Mouse (Mus musculus) lung, adult 18-20 months (tissue): ENCODE data around the gene Ctnnd2.

Experiments used
- DNase-seq, 2 experiments: peaks; one replicate each; pipeline ENCODE4 v3.0.0; 2022; ENCODE audit warnings: mixed read lengths in 2 of 2

Ctnnd2 gene

DNA sequence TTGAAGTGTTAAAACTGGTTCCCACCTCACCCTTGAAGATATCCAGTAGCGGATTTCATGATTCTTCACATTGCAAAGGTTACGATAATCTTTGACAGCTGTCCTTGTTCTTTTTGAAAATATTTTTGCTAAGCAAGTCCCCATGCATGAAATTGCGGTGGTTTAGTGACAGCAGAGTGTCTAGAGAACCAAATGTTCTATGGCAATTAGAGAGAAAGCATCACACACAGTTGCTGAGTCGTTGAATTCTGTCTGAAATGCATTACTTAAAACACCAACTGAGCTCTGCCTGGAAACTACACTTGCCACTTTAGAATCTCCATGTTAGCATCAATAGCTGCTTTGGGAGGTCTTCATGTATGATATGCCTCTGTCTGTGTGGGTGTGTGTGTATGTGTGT lies 375.9 kb downstream of the Ctnnd2 start:
- no peak for DNase-seq

DNA sequence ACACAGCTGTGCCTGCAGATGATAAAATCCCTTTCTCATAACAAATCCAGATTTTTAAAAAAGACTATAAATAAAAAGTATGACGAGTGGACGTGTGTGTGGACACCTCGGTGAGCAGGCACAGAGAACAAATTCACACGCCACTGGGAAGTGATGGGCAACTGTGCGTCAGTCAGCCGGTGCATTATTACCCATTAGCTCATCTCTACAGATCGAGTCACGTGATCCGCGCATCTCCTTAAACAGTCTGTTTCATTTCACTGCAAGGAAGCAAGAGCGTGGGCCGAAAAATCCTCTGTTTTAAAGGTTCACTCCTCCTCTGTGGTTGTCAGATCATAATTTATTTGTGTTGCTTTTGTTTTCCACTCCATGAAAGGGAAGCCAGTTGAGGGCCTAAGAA lies 378.6 kb downstream of the Ctnnd2 start:
- DNase-seq, result no peak

DNA sequence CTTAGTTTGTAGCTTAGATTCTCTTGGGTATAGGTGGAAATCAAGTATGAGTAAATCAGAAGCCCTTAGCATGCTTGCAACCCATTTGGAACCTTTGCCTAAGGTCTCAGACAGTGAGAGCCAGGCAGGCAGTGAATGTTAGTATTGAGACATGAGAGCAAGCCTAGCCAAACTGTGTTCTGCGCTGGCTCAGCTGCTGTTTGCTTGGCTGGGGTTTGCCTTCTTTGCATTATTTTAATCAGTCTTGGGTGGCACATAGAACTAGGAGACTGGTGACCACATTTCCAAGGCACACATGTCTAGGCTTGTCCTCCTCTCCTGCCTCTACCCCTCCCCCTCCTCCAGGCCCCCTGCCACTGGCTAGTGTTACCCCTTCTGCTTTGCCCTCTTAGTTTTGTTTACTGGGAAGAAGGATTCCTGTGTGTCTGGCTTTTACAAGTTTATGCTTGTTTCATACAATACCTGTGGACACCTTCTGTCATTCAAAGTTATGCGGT lies 381.6 kb downstream of the Ctnnd2 start:
- DNase-seq, result no peak

DNA sequence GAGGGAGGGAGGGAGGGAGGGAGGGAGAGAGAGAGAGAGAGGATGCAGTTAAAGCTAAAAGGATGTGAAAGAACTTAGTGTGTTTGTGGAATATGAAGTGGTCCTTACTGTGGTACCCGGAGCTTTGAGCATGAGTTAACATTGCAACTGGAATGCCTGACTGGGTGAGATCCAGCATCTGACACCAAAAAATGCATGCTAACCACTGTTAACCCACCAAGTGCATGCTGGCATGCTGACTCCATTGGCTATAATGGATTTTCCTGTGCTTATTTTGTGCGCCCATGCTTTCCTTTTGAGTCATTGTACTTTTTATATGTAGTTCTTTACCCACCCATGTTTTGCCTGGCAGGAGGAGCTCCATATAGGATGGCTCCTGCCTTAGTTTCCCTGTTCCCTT lies 383.4 kb downstream of the Ctnnd2 start:
- DNase-seq, result no peak

DNA sequence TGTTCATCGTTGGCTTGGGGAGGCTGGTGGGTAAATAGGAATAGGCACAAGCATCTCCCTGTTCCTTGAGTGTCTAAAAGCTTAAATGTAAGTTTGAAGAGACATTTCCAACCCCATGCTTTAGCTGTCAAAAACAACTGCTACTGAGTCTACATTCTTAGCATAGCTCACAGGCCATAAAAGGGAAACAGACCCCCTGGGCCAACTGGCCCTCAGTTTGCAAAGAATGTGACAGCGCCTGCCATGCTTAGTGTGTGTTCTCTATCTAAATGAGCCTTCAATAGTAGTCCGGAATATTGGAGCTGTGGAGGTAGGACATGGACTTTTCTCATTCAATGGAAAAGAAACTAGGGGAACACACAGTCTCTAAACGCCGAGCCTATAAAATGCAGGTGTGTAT lies 390.0 kb downstream of the Ctnnd2 start:
- no peak for DNase-seq

DNA sequence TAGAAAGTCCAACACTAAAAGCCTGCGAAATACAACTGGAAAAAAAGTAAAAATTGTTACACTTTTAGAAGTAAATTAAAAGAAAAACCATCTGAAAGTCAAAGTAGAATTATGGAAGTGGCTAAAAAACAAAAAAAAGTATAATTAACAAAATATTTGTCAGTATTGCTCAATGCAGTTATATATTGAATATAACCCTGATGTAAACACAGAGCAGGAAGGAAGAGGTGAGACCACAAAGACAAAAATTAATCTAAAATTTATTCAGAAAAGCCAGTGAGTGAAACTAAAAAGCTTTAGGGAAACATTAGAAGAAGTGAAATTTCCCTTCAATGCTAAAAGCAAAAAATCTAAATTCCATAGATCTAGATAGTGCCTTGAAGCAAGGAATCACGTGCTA lies 392.2 kb downstream of the Ctnnd2 start:
- DNase-seq, result no peak

DNA sequence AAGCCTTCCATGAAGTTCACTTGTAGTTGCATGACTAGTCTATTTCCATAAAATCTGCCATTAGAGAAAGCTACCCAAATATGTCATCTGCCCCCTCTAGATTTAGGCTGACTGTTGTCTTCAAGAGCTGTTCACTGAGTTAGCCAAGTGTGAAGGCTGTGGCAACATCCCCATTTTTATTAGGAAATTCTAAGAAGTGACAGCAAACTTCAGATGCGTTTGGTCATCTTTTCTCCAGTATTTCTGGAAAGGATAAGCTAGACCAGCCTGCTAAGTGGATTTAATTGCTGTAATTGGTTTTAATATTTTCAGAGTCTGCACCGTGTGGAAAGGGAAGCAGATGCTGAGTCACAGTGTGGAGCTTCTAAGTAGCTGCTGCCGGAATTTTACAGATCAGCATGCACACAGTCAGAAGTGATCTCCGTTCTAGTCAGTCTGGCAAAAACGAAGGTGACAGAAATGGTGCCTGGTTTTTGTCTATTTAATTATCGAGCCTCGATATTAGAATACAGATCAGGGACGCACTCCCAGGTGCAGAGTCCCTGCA lies 397.9 kb downstream of the Ctnnd2 start:
- no peak for DNase-seq

DNA sequence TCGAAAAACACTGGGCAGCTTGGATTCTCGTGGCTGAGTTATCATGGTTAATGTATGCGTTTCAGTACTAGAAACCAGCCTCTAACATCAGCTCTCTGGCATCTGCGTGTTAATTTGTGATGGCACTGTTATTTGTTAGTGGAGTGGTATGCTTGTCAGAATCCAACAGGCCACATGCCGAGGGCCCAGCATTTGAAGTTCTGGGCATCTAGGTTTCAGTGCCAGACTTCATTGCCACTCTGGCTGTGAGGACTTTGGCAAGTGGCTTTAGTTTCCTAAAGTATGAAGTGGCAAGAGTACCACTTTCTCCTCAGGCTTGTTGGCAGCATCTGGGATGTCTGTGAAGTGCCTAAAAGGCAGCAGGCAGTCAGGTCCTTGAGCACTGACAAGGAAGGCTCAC lies 415.1 kb downstream of the Ctnnd2 start:
- DNase-seq, result no peak

DNA sequence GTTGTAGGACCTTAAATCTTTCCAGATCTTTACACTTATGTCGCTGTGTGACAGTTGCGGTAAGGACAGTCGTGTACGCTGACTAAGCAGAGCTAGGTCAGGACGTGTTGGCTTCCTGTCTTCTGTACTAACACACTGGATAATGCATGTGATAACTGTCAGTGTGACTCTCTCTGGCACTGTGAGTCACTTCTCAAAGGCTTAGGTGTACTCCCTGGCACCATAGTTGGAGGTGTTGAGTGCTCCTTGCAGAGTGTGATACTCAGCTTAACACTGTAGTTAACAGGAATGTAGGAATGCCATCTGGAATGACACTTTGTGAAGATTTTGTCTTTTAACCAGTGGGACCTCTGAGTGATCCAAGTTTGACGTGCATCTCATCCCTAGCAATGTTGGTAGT lies 418.5 kb downstream of the Ctnnd2 start:
- no peak for DNase-seq

DNA sequence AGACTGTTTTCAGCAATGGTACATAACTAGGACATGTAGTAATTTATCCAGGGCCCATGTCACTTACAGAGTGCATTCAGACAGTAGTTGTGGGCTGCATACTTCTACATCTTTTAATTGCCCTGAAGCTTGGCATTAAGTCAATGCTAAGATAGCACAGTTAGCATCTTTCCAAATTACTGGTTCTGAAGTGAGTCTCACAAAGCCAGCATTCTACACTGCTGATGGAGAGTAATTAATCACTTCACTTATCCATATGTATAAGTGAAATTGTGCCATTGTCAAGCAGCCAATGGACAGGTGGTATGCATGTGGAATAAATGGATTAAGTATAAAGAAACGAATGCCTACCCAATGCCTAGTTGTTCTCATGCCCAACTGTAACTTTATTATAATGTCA lies 423.1 kb downstream of the Ctnnd2 start:
- DNase-seq, result no peak

DNA sequence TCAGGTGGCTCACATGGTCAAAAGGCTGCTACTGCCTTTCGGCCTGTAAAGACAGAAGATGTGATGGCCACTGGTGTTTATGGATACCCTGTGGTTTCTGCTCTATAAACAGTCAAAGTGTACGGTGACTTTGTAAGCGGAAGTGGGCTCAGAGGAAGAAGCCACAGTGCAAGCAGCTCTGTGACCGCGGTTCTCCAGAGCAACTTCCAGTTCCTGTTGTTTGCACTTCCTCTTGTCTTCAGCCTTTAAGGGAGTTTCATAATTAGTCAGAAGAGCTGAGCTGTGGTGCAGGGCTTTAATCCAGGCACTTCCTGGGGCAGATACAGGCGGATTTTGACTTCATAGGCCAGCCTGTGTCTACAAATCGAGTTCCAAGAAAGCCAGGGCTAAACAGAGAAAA lies 438.2 kb downstream of the Ctnnd2 start:
- peak; percentile 21 to 23 for DNase-seq

DNA sequence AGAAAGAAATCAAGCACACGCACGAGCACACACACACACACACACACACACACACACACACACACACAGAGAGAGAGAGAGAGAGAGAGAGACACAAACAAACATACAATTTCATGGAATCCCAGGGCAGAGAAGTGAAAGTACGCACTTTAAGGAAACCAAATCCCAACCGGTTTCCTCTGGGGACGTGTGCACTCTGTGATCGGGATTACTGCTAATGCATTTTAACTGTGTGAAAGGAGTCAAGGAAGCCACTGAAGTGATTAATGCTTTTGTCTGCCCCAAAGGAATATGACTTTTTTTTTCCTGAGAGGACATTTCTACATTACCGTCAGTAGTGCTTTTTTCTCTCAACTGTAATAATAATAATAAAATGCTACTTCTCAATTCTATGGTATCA lies 443.1 kb downstream of the Ctnnd2 start:
- DNase-seq, result no peak

DNA sequence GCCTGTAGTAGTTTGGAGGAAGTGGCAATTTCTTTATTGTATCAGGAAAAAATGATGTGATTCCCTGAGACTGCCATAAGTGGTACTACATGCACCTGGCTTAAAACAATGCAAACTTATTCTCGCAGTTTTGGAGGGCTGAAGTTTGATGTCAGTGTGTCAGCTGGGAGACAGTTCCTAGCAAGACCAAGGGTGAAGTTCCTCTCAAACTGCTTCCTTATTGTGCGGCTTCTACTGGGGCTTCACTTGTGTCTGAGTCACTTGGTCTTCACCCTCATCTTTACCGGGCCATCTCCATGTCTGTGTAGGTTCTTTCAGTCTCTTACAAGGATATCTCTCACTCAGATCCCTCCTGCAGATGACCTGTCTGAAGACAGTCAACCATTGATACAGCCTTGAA lies 444.5 kb downstream of the Ctnnd2 start:
- no peak for DNase-seq

DNA sequence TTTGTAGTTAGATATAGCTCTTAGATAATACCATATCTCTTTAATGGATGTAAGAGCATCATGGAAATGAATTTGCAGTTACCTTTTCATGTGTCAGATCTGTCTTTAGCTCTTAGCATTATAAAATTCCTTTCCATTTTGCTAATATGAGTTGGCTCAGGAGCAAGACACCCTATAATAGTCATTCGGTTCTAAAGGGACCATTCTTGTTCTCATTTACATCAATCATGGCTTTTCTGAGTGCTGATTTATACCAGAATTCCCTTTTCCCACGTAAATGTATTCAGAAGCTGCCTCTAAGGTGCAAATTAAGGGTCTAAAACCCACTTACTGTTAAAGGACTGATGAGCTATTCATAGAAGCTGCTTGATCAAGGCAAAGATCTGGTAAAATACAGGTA lies 445.5 kb downstream of the Ctnnd2 start:
- DNase-seq, result no peak

DNA sequence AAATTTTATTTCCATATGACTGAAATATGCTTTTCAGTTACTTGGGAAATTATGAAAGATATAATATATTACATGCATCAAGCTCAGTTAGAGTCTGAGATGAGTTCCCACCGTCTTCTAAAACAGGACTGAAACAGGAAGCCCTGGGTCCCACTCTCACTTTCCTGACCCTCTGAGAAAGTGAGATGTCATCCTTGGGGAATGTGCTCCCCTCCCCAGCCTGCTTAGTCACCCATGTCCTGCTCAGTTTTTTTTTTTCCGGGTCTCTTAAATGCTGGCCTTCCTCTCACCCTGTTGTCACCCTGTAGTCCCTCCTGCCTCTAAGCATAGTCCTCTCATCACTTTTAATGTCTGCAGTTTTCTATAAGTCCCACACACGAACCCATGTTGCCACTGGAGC lies 456.1 kb downstream of the Ctnnd2 start:
- no peak for DNase-seq

DNA sequence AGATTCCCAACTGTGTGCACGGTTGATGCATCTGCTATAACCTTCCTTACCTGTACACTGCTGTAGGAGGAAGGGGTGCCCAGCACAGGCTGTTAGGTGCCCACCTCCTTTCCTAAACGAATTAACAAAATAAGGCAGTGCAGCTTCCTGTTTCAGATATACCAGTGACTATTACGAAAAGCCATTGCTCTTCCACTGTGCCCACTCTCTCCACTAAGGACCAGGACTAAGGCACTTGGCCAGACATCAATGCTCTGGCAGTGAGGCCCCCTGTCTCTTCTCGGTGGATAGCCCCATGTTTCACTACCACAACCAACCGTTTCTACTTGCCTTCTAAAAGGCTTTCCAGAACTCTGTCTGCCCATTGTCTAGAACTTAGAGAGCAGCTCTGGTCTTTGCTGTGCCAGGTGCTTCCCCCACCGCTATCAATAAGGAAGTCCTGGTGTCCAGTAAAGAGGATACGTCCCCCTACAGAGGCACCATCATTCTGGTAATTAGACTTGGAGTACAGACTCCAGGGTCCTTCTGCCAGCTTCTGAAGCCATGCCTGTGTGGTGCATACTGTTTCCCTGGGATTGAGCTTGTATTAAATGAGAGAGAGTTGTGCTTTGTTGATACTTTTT lies 459.8 kb downstream of the Ctnnd2 start:
- no peak for DNase-seq

DNA sequence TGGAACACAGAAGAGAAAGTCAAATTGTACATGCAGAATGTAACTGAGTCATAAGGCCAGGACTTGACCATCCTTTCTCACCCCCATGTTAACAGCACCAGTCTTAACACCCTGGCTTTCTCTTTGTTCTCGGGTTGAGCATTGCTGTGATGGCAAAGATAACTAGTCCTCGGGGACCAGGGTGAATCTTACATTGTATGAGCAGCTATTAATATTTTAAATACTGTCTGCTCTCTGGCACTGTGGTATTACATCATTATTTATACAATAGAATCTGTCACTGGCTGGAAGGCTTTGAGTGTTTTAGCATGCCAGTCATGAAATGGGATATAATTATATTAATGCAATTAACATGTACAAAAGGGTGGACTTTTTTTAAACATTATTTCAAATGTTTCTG lies 461.5 kb downstream of the Ctnnd2 start:
- no peak for DNase-seq

DNA sequence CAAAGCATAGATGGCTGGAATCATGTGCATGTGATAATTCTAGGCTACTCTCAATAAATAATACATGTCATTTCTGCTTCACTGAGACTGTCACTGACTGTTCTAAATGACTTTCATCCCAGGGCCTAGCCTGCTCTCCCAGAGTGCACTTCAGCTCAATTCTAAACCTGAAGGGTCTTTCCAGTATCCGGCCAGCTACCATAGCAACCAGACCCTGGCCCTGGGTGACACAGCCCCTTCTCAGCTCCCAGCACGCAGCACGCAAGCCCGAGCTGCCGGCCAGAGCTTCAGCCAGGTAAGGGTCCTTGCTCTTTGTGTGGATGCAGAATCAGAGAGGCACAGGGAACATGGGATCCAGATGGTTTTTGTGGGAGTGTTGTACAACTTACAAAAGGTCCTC lies 462.1 kb downstream of the Ctnnd2 start:
- no peak for DNase-seq

DNA sequence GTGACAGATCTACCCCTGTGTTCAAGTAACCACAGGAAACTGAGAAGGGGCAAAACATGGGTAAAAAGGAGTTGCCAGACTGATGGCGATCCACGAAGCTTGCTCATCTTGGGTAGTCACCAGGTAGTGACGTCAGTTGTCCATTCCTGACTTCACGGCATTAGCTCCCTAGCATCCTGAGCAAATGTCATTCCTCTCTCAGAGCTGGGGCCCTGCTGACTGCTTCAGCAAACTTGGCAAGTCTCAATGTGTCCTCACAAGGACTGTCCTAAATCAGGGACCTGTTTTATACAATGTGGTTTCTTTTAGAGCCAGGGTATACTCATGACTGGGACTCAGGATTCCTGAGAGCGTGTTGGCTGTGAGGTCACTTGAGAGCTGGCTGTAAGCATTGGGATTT lies 468.3 kb downstream of the Ctnnd2 start:
- no peak for DNase-seq

DNA sequence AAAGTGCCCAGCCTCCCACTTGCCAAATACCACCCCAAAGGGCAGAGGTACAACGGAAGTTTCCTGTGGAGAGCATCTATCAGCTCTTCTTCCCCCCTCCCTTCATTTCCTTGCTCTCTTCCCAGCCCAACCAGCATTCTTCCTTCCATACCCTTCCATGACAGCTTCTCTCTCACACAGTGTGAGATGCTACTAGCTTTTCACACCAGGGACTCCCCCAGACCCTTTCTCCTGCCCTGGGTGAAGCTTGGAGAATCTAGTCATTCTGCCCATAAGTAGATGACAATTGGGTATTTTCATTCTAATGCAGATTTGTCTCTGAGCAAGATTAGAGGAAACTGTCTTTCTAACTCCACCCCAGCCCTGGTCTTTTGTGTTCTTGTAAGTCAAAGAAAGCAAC lies 473.3 kb downstream of the Ctnnd2 start:
- no peak for DNase-seq

DNA sequence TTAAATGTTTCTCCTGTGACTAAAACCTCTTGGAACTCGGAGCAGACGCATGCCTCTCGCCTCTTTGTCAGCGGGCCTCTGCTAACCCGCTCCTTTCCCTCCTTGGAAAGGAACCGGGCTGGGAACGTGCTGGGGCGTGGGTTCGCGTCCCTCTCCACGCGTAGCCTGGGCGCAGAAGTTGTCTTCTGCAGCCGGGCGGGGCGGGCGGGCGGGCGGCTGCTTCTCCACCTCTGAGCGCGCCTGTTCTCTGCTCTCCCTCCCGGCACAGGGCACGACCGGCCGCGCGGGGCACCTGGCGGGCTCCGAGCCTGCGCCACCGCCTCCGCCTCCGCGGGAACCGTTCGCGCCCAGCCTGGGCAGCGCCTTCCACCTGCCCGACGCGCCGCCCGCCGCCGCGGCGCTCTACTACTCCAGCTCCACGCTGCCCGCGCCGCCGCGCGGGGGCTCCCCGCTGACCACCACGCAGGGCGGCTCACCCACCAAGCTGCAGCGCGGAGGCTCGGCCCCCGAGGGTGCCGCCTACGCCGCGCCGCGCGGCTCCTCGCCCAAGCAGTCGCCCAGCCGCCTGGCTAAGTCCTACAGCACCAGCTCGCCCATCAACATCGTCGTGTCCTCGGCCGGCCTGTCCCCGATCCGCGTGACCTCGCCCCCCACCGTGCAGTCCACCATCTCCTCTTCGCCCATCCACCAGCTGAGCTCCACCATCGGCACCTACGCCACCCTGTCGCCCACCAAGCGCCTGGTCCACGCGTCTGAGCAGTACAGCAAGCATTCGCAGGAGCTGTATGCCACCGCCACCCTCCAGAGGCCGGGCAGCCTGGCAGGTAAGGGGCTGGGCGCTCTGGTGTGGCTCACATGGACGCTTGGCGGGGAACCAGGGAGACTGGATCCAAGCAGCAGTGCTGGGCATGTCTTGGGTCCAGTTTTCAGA lies 474.4 kb downstream of the Ctnnd2 start:
- peak; percentile 4 to 8 for DNase-seq

DNA sequence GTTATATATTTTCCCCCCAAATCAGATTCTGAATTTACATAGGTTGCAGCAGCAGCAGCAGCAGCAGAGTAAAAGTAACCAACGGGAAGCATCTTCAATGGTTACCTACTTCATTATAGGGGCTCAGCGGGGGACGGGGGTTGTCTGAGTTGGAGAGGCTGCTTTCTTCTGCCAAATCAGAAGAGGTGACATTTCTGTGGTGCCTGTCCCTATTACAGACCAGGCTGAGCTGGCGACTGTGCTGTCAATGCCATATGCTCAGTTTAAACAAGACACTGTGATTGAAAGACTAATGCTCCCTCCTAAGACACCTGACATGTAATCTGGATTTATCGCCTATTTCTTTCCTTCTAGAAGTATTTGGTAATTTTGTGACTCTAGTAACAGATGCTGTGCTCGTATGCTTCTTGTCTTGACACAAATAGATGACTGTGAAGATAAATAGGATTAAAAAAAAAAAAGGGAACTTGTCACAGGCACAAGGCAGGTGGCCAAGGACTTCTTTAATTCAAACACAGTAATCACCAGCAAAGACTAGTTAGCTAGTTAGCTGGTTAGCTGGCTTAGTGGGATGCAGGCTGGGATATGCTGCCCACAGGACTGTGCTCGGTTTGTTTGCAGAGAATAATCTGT lies 475.4 kb downstream of the Ctnnd2 start:
- DNase-seq, result no peak

DNA sequence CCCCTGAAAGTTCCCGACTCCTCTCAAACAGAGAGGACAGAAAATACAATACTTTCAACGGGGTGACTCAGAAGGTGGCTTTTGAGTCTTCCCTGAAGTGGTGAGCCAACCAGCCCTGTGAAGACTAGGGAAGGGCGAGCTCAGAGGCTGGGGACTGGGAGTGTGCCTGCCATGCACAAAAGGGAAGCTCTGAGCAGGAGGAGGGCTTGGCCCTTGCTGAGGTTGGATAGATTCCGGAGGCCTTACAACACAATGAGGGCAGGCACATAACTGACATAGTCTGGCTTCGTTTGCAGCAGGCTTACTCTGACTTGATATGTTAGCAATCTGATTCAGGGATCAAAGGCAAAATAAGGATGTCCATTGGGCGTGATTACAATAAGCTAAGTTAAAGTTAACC lies 477.6 kb downstream of the Ctnnd2 start:
- DNase-seq, result no peak

DNA sequence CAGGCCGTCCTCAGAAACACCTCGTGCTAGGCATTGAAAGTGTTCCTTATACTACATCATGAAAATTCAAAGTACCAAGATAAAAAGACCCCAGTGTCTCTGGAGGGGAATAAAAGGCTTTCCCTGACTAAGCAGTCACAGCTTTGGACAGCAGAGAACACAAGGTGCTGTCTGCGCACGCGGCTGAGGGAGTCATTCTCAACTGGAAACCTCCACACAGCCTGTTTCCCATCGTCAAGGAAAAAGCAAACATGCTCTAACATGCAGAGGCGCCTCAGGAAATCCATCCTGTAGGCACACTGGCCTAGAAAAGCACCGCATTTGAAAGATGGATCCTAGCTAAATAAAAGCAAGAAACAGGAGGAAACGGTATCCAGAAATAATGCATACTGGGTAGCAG lies 483.0 kb downstream of the Ctnnd2 start:
- no peak for DNase-seq
